Mouse (Mus musculus): ENCODE measurements around the gene Zfp710.
"Not testable (repeated sequence)": the region's sequence is repeated elsewhere in the genome, so short reads cannot be mapped to it uniquely, and the experiment has no call there.

The Zfp710 gene

GRCm38 (mm10) chr7:80024521-80025390, at the start of gene Zfp710:
Zfp710 (plus strand) TSS chr7:80024814.
- DNase-seq, result peak; percentile 47 to 54

DNA sequence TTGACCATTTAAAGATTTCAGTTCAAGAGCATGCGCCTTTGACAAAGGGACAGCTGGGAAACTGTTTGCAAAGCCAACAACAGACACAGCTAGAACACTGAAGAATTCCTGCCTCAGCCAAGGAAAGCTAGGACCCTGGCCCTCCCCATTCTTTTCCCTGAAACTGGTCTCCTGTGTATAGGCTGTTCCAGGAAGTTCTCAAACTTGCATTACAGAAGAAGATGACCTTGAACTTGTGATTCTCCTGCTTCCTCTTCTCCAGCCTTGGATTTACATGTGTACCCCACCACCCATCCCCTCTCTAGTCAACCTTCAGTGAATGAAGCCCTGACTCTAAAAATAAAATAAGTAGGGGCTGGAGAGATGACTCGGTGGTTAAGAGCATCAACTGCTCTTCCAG, 49.3 kb upstream of the Zfp710 start:
- DNase-seq, result no peak

DNA sequence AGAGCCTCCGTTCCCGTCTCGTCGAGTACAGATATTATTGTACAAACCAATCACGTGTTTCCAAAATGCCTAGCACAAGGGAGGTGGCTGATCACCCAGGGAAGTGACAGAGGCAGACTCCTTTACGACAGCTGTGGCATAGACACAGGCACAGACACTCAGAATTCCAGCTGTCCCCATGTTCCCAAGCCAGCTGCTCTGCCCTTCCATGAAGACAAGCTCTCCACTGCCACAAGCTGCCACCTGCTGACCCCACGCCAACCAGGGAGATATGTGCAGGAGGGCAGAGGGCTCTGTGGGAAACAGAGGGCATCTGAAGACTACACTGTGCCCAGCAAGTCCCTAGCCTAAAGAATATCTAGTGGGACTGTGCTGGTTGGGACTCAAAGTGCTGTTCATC, 37.9 kb upstream of the Zfp710 start:
- DNase-seq, result no peak

- no peak for DNase-seq
Observed at GRCm38 (mm10) chr7:79987745-79988144, 36.9 kb upstream of the Zfp710 start.

GRCm38 (mm10) chr7:79988466-79988865, 36.1 kb upstream of the Zfp710 start:
- not testable (repeated sequence) for DNase-seq

- DNase-seq, result no peak
Observed at GRCm38 (mm10) chr7:79994476-79994875, 30.1 kb upstream of the Zfp710 start.

DNA sequence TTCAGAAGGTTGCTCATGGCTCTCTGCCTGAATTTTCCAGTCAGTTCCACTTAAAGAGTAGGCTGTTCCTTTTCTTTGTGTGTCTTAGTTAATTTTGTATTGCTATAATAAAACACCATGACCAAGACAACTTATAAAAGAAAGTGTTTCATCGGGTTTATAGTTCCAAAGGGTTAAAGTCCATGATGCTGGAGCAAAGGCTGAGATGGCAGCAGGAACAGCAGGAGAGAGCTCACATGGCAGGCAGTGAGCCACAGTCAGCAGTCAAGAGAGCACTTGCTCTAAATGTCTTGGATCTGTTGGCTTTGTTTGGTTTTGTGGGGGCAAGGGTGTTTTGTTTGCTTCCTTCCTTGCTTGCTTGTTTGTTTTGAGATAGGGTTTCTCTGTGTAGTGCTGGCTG, 26.9 kb upstream of the Zfp710 start:
- DNase-seq, result no peak

- DNase-seq, result no peak
Observed at GRCm38 (mm10) chr7:80002353-80003055, 22.1 kb upstream of the Zfp710 start.

- DNase-seq, result no peak
Observed at GRCm38 (mm10) chr7:80004776-80005554, 19.6 kb upstream of the Zfp710 start.

GRCm38 (mm10) chr7:80010680-80011079, 13.9 kb upstream of the Zfp710 start:
- DNase-seq, result no peak

DNA sequence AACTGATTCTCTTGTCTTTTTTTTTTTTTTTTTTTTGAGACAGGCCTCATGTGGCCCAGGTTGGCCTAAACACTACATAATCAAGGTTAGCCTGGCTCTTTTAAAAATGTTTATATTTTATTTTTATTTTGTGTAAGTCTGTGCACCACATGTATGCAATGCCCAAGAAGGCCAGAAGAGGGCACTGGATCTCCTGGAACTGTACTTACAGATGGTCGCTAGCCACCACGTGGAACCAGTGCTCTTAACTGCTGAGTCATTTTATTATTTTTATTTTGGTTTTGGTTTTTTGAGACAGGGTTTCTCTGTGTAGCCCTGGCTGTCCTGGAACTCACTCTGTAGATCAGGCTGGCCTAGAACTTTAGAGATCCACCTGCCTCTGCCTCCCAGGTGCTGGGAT, 13.1 kb upstream of the Zfp710 start:
- no peak for DNase-seq

GRCm38 (mm10) chr7:80013884-80014550, 10.6 kb upstream of the Zfp710 start:
- no peak for DNase-seq

GRCm38 (mm10) chr7:80014826-80015755, 9.5 kb upstream of the Zfp710 start:
- no peak for DNase-seq

DNA sequence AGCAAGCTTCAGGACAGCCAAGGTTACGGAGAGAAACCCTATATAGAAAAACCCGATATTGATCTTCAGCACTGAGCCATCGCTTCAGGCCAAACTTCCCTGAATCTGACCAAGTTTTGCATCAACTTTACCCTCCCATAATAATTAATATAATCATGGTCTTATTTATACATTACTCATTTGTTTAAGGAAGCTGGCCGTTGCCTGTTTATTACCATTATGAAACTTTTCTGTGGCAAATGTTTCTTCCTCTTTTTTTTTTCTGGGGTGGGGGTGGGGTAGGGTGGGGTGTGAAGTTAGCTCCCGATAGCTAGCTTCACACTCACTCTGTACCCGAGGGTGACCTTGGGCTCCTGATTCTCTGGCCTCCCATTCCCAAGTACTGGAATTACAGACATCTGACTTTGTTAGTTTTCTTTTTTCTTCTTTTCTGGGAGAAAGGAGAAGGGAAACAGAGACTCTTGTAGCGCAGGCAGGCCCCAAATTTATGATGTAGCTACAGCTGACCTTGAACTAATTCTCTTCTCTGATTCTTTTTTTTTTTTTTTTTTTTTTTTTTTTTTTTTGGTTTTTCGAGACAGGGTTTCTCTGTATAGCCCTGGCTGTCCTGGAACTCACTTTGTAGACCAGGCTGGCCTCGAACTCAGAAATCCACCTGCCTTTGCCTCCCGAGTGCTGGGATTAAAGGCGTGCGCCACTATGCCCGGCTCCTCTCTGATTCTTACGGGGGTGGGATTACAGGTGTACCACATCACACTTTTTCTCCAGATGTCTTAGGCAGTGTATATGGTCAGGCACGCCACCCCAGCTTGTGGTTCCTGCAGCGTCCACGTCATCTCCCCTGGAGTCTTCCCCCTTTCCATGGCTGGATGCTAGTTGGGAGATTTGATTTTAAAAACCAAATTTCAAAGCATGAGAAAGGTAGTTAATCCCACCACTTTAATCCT, 5.8 kb upstream of the Zfp710 start:
- no peak for DNase-seq

DNA sequence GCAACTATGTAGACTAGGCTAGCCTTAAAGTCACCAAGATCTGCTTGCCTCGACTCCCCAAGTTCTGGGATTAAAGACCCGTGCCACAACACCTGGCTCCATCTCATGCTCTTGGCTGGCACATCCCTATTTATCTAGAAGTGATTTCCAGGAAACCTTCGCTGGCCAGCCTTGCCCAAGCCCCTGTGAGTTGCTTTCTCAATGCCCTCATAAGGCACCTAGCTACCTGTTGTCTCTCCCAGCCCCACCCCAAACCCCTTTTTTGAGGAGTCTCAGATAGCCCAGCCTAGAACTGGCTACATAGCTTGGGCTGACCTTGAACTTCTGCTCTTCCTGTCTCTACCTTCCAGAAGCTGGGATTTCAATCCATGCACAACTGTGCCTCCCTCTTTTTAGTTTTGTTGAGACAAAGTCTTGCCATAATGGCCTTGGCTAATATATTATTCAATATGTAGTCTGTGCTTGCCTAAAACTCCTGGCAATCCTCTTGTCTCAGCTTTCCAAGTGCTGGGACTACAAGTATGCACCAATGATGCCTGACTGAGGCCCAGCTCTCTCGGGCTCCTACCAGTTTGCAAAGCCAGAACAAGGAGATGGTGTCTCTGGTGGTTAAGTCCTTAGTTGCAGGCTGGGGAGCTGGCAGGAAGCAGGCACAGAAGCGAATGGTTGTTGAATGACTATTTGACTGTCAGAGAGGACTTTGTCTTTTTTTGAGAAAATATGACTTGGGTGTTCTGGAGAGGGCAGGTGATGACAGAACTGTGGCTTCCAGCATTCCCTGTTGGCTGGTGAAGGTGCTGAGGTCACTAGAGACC, 786 bp upstream of the Zfp710 start:
- DNase-seq, result no peak

- DNase-seq, result peak in 1 of 2 experiments; percentile 37
Observed at GRCm38 (mm10) chr7:80025391-80026117, 940 bp downstream of the Zfp710 start.

DNA sequence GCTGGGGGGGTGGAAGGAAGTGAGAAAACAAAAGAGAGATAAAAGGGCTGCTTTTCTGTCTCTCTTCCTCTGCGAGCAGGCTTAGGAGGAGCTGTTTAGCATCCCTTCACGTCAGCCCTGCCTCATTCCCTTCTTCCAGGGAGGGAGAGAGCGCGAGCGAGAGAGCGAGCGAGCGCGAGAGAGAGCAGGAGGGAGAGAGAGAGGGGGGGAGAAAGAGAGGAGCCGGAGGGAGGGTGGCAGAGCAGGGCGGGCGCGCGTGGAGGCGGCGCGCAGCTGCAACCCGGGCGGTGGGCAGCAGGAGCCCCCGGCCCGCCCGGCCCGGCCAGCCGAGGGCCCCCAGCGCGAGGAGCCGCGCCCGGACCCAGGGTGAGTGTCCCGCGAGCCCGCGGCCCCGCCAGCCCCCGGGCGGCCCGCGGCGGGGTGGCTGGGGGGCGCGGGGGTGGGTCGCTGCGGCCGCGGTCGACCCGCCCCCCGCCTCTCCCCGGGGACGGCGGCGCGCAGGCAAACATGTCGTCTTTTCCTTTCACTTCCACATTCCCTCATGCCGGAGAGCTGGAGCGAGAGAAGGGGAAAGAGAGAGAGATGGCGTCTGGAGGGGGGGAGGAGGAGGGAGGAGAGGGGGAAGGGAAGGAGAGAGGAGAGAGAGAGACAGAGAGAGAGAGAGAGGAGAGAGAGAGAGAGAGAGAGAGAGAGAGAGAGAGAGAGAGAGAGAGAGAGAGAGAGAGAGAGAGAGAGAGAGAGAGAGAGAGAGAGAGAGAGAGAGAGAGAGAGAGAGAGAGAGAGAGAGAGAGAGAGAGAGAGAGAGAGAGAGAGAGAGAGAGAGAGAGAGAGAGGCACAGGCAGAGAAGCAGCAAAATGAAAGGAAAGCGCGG, 1.7 kb downstream of the Zfp710 start:
- peak; percentile 26 to 40 for DNase-seq

Data from thymus, adult 18-20 months (tissue).